Mouse (Mus musculus) hindbrain, postnatal 0 days (tissue): ENCODE data around the gene Fpr1. TPM values are rescaled to one million over a fixed set of nuclear protein-coding genes. Genes with fewer than 3 reads are reported as not detected.

Experiments
- ATAC-seq: fragments of 200-750 bp; cut with Nextera tagmentation; 2 replicates; pipeline ENCODE4 v1.8.0; 2017; ENCODE audit warnings: mild to moderate bottlenecking, moderate TSS enrichment, moderate library complexity
- DNase-seq: peaks from one replicate; pipeline ENCODE4 v3.0.0-alpha.2; 2015; ENCODE audit warnings: low spot score
- H3K27ac ChIP-seq: fragments of 300-500 bp; sonication (generic); 2 replicates; pipeline ENCODE4 v1.5.1; 2014; ENCODE audit warnings: mild to moderate bottlenecking
- H3K27me3 ChIP-seq: fragments of 300-500 bp; sonication (generic); 2 replicates; pipeline ENCODE4 v1.6.1; 2014; ENCODE audit warnings: low read length, mixed read lengths; ENCODE audit not compliant: insufficient read depth
- H3K36me3 ChIP-seq: fragments of 300-500 bp; sonication (generic); 2 replicates; pipeline ENCODE4 v1.6.1; 2014; ENCODE audit warnings: low read length, mixed read lengths; ENCODE audit not compliant: insufficient read depth
- H3K4me1 ChIP-seq: fragments of 300-500 bp; sonication (generic); 2 replicates; pipeline ENCODE4 v1.6.1; 2014; ENCODE audit warnings: antibody characterized with exemption, low read length, mixed read lengths; ENCODE audit not compliant: insufficient read depth
- H3K4me2 ChIP-seq: fragments of 300-500 bp; sonication (generic); 2 replicates; pipeline ENCODE4 v1.6.1; 2014; ENCODE audit warnings: low read depth, mild to moderate bottlenecking, low read length, moderate library complexity, mixed read lengths
- H3K4me3 ChIP-seq: fragments of 300-500 bp; sonication (generic); 2 replicates; pipeline ENCODE4 v1.5.1; 2014; ENCODE audit warnings: low read length
- H3K9ac ChIP-seq: fragments of 300-500 bp; sonication (generic); replicated peaks from 2 replicates; pipeline ENCODE4 v1.6.1; 2014; ENCODE audit warnings: mild to moderate bottlenecking, low read length, moderate library complexity, mixed read lengths
- H3K9me3 ChIP-seq: fragments of 300-500 bp; sonication (generic); 2 replicates; pipeline ENCODE4 v1.6.1; 2016; ENCODE audit warnings: low read length, mixed read lengths
- CTCF ChIP-seq: IDR thresholded peaks from 2 replicates; pipeline ENCODE4 v1.5.1; 2016; ENCODE audit warnings: antibody characterized with exemption, control low read depth, low read depth
- WGBS: fragments of 180-500 bp; shearing (Covaris S2); extraction: QIAGEN DNeasy Blood & Tissue Kit; methylation state at CpG from one replicate; pipeline ENCODE4 v1.1.7; 2014; 5-methylcytosine and 5-hydroxymethylcytosine counted together
- microRNA counts: library from miRNA; unstranded; fragments of <30 nt; microRNA quantifications from one replicate; lab custom pipeline; 2015
- microRNA-seq, 2 experiments: library from miRNA; unstranded; fragments of <30 nt; microRNA quantifications; one replicate each; pipeline ENCODE4; 2016
- polyA plus RNA-seq: library from polyadenylated mRNA; unstranded; fragments of >200 nt; fragmentation: Nextera tagmentation; extraction: Ambion mirVana; gene quantifications from 2 replicates; pipeline ENCODE4 v1.2.1, GENCODE M21; 2015
- total RNA-seq: library from RNA; depleted of rRNA; stranded (reverse); fragments of >200 nt; gene quantifications from 2 replicates; pipeline ENCODE4 v1.2.3, GENCODE M21; 2014; rRNA removed

The Fpr1 gene
- total and polyA plus RNA-seq, 2 experiments from 2014 or later: not detected

- ATAC-seq (no peak), DNase-seq (no peak)
- Histone ChIP-seq H3K9me3 (no peaks in the 10 kb centered on the region), H3K27ac (peak overlapping the region; percentile 99), H3K4me1 (peaks cover 16% of the 10 kb centered on the region), H3K4me2 (peak overlapping the region; percentile 94), H3K9ac (peak overlapping the region; percentile 89), H3K27me3 (no peaks in the 10 kb centered on the region), H3K4me3 (peak overlapping the region; percentile 87), H3K36me3 (peaks cover 6% of the 10 kb centered on the region)
- WGBS: 47% methylated on average over 23 of the region's 23 CpGs
- TF ChIP-seq CTCF: no peak
Measured at GRCm38 (mm10) chr17:17829816-17830535, 53.8 kb downstream of the Fpr1 start.

DNA sequence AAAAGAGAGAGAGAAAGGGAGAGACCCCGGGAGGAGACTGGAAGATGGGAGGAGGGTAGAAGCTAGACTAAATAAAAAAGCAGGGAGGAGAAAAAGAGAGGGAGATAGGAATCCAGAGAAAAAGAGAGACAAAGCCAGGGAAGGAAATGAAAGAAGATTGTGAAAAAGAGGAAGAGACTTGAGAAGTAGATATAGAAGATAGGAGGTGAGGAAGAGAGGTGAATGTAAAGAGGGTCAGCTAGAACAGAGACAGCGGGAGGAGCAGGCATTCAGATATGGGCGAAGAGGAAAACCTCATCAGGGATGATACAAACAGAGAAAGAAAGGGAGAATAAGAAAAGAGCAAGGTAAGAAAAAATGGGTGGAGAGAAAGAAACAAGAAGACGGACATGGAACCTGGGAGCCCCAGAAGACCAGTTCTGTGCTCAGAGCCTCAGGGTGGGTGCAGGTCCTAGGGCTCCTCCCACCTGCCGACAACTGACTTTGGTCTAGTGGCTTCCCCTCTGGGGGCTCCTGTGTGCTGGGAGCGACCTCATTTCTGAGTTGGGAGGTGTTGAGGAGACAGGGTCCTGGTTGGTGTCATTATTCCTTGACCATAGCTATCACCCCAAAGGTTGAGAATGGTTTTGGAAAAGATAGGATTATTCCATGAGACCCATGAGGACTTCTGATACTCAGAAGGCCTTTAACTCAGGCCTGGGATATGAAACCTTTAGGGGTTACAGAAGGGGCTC lies 54.5 kb downstream of the Fpr1 start:
- DNase-seq (peak; percentile 30), ATAC-seq (no peak)
- Histone ChIP-seq H3K27ac (peak overlapping the region; percentile 99), H3K4me2 (peak overlapping the region; percentile 94), H3K27me3 (no peaks in the 10 kb centered on the region), H3K9me3 (no peaks in the 10 kb centered on the region), H3K4me3 (peak overlapping the region; percentile 87), H3K36me3 (peaks cover 6% of the 10 kb centered on the region), H3K4me1 (peaks cover 16% of the 10 kb centered on the region), H3K9ac (peak overlapping the region; percentile 89)
- TF ChIP-seq CTCF: no peak
- WGBS: 6% methylated on average over 6 of the region's 6 CpGs

DNA sequence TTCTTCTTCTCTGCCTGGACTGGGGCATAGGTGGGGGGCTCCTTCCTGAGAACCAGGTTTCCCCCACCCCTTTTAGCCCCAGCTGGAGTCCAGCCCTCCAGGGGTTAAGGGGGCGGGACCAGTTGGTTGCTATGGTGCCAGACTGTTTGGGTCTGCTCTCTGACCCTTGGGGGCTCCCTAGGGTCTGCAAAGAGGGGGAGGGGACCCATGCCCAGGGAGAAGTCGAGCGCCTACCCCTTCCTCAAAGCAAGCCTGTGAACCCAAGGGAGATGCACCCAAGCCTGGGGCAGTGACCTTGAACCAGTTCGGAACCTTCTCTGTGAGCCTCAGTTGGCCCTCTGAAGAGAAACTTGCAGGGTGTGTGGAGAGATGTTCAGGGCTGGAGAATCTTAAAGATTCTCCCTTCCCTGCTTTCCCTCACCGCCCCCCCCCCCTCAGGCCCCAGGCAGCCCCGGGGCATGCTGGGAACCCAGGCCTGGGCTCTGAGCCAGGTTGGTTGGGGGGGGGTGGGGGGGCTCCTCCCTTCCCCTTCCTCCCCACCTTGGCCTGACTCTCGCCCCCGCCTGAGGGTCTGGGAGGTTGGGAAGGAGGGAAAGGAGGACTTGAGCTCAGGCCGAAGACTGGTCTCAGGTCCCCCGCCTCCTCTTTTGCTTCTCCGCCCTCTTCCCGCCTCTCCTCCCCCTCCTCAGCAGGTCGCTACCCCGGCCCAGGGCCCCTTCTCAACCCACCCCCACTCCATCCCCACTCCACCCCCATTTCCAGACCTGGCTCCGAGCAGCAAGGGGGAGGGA lies 55.4 kb downstream of the Fpr1 start:
- 0% methylated on average over 8 of the region's 15 CpGs for WGBS
- no peaks in the 10 kb centered on the region for H3K27me3 ChIP-seq
- no peak for TF ChIP-seq CTCF
- peak overlapping the region; percentile 94 for H3K4me2 ChIP-seq
- ATAC-seq (peak; percentile 33), DNase-seq (peak; percentile 77)
- H3K9ac ChIP-seq: peak overlapping the region; percentile 89
- peak overlapping the region; percentile 99 for H3K27ac ChIP-seq
- peak overlapping the region; percentile 87 for H3K4me3 ChIP-seq
- H3K4me1 ChIP-seq: peaks cover 13% of the 10 kb centered on the region
- peaks cover 6% of the 10 kb centered on the region; the same call in 1 of the 2 replicates for H3K36me3 ChIP-seq
- H3K9me3 ChIP-seq: no peaks in the 10 kb centered on the region

DNA sequence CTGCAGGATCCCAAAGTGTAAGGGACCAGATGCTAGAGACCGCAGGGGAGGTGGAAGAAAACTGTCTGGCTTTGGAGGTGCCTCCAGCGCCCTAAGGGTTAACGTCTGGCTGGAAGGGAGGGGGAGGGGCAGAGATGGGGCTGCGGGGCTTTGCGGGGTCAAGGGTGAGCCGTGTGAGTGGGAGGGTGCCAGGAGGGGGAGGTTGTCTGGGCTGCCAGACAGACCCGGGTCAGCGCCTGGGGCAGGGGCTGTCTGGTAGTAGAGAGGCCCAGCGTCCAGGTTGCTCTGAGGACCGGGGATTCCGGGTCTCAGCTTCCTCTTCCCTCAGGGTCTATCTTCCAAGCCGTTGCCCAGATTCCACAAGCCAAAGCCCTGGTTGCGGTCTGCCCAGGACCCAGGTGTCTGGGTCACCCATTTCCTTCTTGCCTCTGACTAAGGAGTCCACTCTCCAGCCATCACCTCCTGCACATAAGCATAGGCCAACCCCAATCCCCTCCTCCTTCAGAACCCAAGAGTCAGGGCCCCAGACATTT lies 56.0 kb downstream of the Fpr1 start:
- H3K4me2 ChIP-seq: peak overlapping the region; percentile 94

DNA sequence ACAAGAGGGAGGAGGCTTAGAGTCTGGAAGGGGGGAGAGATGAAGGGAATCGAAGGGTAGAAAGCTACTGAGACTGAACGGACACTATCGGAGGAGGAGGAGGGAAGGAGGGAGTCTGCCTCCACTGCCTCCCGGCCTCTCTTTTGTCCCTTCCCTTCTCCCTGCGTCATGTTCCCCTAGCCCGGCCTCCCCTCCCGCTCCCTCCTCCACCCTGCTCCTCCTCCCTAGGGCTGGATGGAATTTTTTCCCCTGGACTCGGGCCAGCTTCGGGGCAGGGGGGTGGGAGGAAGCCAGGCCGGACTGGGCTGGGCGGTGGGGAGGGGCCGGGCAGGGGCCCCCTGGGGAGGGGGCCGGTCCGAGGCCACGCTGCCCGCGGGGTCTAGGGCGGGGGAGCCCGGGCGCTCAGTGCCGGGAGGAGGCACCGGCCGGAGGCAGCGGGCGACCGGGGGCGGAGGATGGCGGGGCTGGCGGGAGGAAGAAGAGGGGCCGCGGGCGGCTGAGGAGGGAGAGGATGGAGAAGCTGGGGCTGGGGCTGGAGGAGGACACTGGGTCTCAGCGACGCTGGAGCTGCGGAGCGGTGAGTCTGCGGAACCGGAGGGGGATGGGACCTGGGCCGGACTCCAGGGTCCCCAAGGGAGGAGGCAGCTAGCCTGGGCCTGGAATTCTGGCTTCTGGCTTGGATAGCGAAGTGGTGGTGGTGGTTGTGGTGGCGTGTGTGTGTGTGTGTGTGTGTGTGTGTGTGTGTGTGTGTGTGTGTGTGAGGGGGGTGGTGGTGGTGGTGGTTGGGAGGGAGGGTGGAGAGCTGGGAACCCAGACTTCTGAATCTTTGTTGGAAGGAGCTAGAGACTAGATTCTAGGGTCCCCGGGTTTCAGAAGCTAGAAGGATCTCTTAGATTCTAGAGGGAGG lies 56.7 kb downstream of the Fpr1 start, which contains the start of gene Spaca6:
Gene Spaca6, plus strand, starts transcription at position 408 of the 907 bp plus-strand sequence.
- Histone ChIP-seq H3K9ac (peak within 1 kb of the TSS; percentile 89), H3K4me3 (peak within 1 kb of the TSS; percentile 87), H3K27me3 (no peaks in the 10 kb centered on the region), H3K9me3 (no peaks in the 10 kb centered on the region), H3K27ac (peak within 1 kb of the TSS; percentile 99), H3K4me1 (peaks cover 13% of the 10 kb centered on the region), H3K36me3 (peaks cover 4% of the 10 kb centered on the region; the same call in 1 of the 2 replicates), H3K4me2 (peak within 1 kb of the TSS; percentile 94)
- no peak for TF ChIP-seq CTCF
- ATAC-seq (peak; percentile 84), DNase-seq (peak; percentile 90)
- under 1% methylated on average over 30 of the region's 42 CpGs for WGBS

More for the DNA sequence above, 56.0 kb downstream of the Fpr1 start:
- ATAC-seq (peak; percentile 28), DNase-seq (peak; percentile 75)
- TF ChIP-seq CTCF: no peak
- Histone ChIP-seq H3K27ac (peak overlapping the region; percentile 99), H3K9me3 (no peaks in the 10 kb centered on the region), H3K27me3 (no peaks in the 10 kb centered on the region), H3K9ac (peak overlapping the region; percentile 89), H3K36me3 (peaks cover 6% of the 10 kb centered on the region; the same call in 1 of the 2 replicates), H3K4me3 (peak overlapping the region; percentile 87), H3K4me1 (peaks cover 13% of the 10 kb centered on the region)
- under 1% methylated on average over 12 of the region's 13 CpGs for WGBS

MicroRNAs encoded within 50 kb of the gene (microRNA counts, 519-probe panel; counts per million panel counts)
- microRNA mmu-let-7e (lab: Ali Mortazavi, UCI) (5,987 counts per million, percentile 94 among the panel's probes with 10 or more counts), microRNA mmu-miR-125a-3p (lab: Ali Mortazavi, UCI) (948 counts per million, percentile 11 among the panel's probes with 10 or more counts), microRNA mmu-miR-125a-5p (lab: Ali Mortazavi, UCI) (7,073 counts per million, percentile 98 among the panel's probes with 10 or more counts), microRNA mmu-miR-99b (lab: Ali Mortazavi, UCI) (5,270 counts per million, percentile 87 among the panel's probes with 10 or more counts)

Small RNAs within 50 kb of the gene (microRNA-seq; reads per million reads assigned to microRNA genes)
- gene Gm25927: 0 reads per million in 2 experiments
- gene Mir125a: 5,286 to 8,849 reads per million in 2 experiments
- 15,144 to 15,984 reads per million in 2 experiments for gene Mir99b
- 0 reads per million in 2 experiments for gene Mirlet7e

Other genes with a start within 250 kb of the Fpr1 start
- not detected in 2 replicates for gene Vmn2r90, start 180.2 kb downstream of the Fpr1 start, total RNA-seq
- not detected in 2 replicates for gene Vmn2r90, start 180.2 kb downstream of the Fpr1 start, polyA plus RNA-seq
- gene Spaca6, start 56.8 kb downstream of the Fpr1 start, total RNA-seq: 22.8 and 29.8 TPM in 2 replicates
- 18.4 and 18.7 TPM in 2 replicates for gene Spaca6, start 56.8 kb downstream of the Fpr1 start, polyA plus RNA-seq
- 0.07 and 1.4 TPM in 2 replicates for gene Has1, start 28.7 kb downstream of the Fpr1 start, total RNA-seq
- gene Has1, start 28.7 kb downstream of the Fpr1 start, polyA plus RNA-seq: 1.1 and 1.2 TPM in 2 replicates
- 1.5 TPM in 1 of 2 replicates, not detected in the other for gene Fpr2, start 3.9 kb upstream of the Fpr1 start, total RNA-seq
- gene Fpr2, start 3.9 kb upstream of the Fpr1 start, polyA plus RNA-seq: 0.32 and 0.41 TPM in 2 replicates
- not detected in 2 replicates for gene Fpr3, start 3.9 kb upstream of the Fpr1 start, total RNA-seq
- not detected in 2 replicates for gene Fpr3, start 3.9 kb upstream of the Fpr1 start, polyA plus RNA-seq
- gene Fpr-rs4, start 137.8 kb upstream of the Fpr1 start, total RNA-seq: not detected in 2 replicates
- not detected in 2 replicates for gene Fpr-rs4, start 137.8 kb upstream of the Fpr1 start, polyA plus RNA-seq
- not detected in 2 replicates for gene Vmn2r124, start 165.5 kb upstream of the Fpr1 start, total RNA-seq
- not detected in 2 replicates for gene Vmn2r124, start 165.5 kb upstream of the Fpr1 start, polyA plus RNA-seq
- gene Vmn2r91, start 201.1 kb upstream of the Fpr1 start, total RNA-seq: not detected in 2 replicates
- gene Vmn2r91, start 201.1 kb upstream of the Fpr1 start, polyA plus RNA-seq: not detected in 2 replicates